Mouse (Mus musculus): ENCODE results near the gene Odc1. TPM values are rescaled to one million over a fixed set of nuclear protein-coding genes. Genes with fewer than 3 reads are reported as not detected.

Gene Odc1
- total RNA-seq, 2 experiments from 2014 or later = 51.0 to 56.8 TPM

DNA sequence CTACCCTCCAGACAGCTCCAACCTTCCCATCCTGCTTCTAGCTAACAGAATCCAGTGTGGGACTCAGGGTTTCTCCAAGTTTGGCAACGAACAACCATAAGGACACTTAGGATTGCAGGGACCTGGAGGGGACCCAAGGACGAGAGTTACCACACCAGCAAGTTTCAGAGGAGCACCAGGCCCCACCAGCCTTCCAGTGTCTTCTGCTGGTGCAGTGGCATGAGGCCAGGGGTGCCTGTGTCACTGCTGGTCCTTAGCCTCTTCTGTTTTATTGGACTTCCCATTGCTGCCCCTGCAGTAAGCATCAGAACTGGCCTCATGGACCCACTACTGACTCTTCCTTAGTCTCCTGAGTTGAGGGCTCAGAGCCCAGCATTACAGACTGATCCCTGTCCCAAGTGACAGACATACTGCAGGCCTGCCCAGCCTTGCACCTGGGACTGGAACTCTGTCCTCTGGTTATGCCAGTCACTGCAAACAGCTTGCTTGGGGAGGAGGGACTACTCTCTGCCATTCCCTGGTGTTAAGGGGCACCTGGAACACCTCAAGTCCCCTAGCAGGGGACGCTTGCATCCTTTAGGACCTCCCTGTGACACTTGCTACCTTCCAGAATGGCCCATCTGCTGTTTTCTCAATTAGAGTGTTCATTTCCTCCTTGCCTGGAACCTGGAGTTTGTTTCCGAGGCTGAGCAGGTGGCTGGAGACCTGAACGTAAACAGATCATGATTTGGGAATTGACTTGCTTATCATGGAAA lies 30.7 kb downstream of the Odc1 start:
- no peak for DNase-seq (ENCODE audit: low spot score in 2 of 2)
- intact Hi-C loops (cut with DNase I) = no loop called here

DNA sequence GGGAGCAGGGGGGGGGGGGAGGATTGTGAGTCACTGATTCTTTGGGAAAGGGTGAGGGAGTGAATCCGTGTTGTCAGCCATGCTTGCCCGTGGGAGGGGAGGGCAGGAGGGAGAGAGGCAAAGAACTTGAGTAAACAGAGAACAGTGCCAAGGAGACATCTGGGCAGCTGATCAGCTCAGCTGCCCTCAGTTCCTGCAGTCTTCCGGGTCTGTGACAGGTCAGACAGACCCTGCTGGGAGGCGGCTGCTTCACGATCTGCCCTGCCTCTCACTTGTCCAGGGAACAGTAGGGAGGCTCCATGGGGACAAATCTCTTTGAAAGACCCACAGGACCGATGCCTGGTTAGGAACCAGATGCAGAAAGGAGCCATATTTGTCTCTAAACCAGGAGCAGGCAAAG lies 31.4 kb downstream of the Odc1 start:
- peak in 1 of 2 experiments; percentile 33 for DNase-seq (ENCODE audit: low spot score in 2 of 2)
- intact Hi-C loops (cut with DNase I) = no loop called here

DNA sequence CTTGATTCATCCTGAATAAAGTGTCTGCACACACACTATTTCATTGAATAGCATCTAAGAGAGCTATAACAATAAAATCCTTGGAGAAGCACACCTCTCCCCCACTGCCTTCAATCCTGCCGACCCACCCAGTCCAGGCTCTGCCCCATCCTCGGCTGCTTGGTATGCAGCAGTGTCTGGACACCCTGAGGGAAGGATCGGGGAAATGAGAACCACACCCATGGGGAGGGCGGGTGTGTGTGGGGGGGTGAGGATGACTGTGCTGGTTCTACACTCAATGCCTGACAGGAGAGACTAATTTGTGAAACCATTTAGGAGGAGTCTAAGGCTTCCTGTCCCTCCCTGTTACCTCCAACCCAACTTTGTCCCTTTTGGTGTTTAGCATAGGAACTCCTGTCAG lies 34.0 kb downstream of the Odc1 start:
- intact Hi-C loops (cut with DNase I) = no loop called here
- DNase-seq (ENCODE audit: low spot score in 2 of 2) = no peak

DNA sequence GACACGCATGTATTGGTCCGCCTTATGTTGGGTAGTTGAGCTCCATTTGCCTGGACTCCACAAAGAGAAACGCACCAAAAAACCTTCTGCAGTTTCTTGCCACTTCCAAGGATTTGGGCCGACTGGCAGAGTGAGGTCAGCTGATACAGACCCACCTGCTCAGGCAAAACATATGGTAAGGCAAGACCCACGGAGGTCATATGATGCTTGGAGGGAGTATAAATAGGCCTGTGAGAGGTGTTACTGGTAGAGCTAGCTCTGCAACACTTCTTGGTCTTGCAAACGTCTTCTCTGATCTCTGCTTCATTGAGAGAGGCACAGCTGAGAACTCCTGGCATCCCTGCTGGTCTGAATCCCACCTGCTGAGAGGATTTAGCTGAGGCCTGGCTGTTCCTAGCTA lies 36.4 kb downstream of the Odc1 start:
- intact Hi-C loops (cut with DNase I) = no loop called here
- no peak for DNase-seq (ENCODE audit: low spot score in 2 of 2)

DNA sequence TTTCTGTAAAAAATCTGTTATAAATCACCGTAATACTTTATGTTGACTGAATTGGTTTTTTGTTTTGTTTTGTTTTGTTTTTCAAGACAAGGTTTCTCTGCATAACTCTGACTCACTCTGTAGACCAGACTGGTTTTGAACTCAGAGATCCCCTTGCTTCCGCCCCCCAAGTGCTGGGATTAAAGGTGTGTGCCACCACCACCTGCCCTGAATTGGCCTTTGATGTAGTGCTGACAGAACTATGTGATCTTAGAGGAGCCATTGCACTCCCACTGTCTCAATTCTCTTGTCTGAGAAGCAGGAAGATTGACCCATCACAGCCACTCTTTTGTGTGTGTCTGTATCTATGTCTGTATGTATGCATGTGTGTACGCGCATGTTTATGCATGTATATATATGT lies 37.8 kb downstream of the Odc1 start:
- no peak for DNase-seq (ENCODE audit: low spot score in 2 of 2)
- intact Hi-C loops (cut with DNase I) = no loop called here

DNA sequence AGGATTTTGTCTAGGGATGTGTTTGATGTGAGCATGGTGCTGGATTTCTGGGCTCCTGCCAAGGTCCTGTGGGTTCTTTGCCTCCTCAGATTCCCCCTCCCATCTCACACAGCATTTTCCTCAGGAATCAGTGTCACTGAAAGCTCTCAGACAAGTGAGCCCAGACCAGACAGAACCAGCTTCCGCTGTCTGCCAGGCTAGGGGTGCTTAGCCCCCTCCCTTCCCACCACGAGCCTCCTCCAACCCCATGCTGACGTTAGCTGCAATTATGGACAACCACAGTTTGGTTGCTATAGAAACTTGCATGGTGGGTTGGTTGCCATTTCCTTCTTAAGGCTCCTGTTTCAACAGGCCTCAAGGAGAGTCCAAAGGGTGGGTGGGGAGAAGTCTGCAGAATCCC lies 39.3 kb downstream of the Odc1 start:
- intact Hi-C loops (cut with DNase I) = no loop called here
- peak; percentile 24 to 63 for DNase-seq (ENCODE audit: low spot score in 2 of 2)

DNA sequence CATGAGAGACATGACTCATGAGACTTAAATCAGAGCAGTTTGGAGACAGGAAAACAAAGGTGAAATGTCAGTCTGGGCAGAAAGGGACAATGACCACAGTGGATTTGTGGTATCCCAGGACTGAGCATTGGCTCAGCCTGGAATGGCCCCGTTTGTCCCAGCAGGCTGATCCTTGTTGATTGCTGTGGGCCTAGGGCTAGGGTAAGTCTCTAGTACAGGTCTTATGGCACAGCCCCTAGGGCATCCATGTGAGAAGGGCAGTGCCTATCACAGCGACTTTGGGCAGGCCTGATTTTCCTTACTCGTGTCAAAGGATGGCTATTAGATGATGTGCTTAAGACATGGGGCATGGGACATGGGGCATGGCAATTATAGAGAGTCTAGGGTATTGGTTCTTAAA lies 41.4 kb downstream of the Odc1 start:
- no peak for DNase-seq (ENCODE audit: low spot score in 2 of 2)
- intact Hi-C loops (cut with DNase I) = no loop called here

DNA sequence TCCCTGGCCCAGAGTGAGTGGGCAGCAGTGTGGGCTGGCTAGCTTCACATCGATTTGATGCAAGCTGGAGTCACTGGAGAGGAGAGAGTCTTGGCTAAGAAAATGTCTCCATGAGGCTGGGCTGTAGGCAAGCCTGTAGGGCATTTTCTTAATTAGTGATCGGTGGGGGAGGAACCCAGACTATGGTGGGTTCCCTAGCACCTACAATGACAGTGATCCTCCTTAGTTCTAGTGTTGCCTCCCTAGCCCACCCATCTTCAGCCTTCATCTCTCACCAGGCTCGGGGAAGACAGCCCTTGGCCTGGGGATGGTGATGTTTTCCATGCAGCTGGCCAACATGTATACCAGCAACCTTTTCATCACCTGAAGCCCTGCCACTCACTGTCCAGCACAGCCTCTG lies 43.8 kb downstream of the Odc1 start:
- intact Hi-C loops (cut with DNase I) = no loop called here
- no peak for DNase-seq (ENCODE audit: low spot score in 2 of 2)

DNA sequence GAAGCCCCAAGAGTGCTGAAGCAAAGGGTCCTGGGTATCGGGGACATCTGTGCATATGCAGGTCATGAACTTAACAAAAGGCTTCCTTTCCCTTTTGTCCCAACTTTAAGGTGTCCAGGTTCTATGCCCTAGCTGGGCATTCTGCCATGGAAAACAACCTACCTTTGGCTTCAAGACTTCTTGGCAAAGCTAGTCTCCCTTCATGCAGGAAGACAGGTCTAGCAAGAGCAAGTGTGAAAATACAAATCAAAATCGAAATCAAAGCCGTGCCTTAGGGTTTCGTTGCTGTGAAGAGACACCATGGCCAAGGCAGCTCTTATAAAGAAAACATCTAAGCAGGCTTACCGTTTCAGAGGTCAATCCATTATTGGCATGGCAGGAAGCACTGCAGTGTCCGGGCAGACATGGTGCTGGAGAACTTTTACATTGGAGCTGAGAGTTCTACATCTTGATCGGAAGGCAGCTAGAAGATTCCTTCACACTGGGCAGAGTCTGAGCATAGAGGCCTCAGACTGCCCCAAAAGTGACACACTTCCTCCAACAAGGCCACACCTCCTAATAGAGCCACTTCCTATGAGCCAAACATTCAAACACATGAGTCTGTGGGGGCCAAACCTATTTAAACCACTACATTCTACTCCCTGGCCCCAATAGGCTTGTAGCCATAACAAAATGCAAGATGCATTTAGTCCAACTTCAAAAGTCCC lies 44.5 kb downstream of the Odc1 start:
- intact Hi-C loops (cut with DNase I) = no loop called here

DNA sequence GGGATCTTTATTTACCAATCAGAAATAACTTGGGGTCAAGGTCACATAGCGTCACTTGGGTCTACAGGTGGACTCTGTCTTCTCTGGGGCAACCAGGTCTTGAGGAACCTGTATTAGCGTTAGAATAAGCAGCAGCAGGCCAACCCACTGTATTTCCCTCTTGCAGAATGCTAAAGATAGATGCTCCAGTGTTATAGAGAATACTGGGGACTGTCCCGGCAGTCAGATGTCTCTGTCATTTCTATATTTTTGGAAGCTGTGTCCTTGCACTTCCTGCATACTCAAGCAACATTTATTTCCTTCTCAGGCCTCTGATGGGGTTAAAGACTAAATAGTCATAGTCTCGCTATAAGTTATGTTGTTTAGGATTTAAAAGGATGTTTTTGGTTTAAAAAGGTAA lies 46.7 kb downstream of the Odc1 start:
- intact Hi-C loops (cut with DNase I) = no loop called here
- DNase-seq (ENCODE audit: low spot score in 2 of 2) = no peak

More for the DNA sequence above, 44.5 kb downstream of the Odc1 start:
- no peak for DNase-seq (ENCODE audit: low spot score in 2 of 2)

DNA sequence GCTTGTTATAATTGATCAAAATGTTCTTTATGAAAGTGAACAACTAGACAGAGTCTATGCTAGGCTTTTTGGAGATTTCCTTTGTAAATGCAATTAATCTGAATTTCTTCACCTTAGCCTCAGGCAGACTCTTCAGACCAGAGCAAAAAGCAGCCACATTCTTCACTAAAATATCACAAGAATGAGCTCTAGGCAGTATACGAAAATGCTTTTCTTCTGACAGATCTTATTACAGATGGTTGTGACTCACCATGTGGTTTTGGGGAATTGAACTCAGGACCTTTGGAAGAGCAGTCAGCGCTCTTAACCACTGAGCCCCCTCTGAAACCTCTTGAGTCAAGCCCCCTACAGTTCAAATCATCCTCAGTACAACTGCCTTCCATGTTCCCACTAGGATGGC lies 49.4 kb downstream of the Odc1 start:
- DNase-seq (ENCODE audit: low spot score in 2 of 2) = no peak
- intact Hi-C loops (cut with DNase I) = no loop called here

DNA sequence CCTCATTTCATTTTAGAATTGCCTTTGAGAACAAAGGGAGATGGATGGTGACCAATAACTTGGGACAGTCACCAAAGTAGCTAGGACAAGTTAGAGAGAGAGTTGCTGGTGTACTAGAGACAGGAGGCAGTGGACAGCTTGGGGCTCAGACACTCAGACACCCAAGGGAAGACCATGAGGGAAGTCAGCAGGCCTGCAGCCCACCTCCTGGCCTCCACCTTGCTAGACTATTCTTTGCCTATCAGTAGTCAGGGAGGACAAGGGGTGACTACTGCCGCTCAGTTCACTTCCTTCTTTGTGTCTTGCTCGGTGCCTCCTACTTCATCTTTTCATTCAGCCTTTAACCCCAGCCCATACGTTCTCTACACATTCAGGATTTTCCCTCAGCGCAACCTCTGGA lies 50.1 kb downstream of the Odc1 start:
- no peak for DNase-seq (ENCODE audit: low spot score in 2 of 2)
- intact Hi-C loops (cut with DNase I) = no loop called here

DNA sequence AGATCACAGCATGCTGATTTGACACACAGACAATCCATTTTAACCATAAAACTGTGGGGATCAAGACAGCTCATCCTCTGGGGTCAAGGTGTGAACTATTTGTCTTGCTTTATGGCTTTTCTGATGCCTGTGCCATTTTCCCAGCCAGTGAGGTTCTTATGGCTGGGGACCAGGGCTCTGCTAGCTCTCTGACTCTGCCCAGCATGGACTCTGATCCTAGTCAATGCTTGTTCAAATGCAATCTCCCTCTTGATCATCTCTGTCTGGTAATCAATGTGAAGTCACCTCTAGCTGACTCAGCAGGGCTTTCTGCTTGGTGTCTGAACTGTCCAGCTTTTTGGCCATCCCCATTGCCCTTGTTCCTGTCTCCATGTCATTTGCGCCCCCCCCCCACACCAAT lies 50.6 kb downstream of the Odc1 start:
- intact Hi-C loops (cut with DNase I) = no loop called here
- DNase-seq (ENCODE audit: low spot score in 2 of 2) = no peak

Other genes starting within 250 kb of the Odc1 start
- 1 to 10 TPM; 6.4 to 9.8 TPM for gene Atp6v1c2, start 215.4 kb upstream of the Odc1 start, total RNA-seq (2021)
- gene Nol10, start 196.3 kb upstream of the Odc1 start, total RNA-seq (2021) = 10 to 100 TPM; 19.7 to 20.3 TPM
- gene Hpcal1, start 146.1 kb downstream of the Odc1 start, total RNA-seq (2021) = 10 to 100 TPM; 53.6 to 82.5 TPM